Mouse (Mus musculus): ENCODE measurements around the gene 2310039H08Rik. TPM values are rescaled to one million over a fixed set of nuclear protein-coding genes. Genes with fewer than 3 reads are reported as not detected.
"Not testable (repeated sequence)": the region's sequence is repeated elsewhere in the genome, so short reads cannot be mapped to it uniquely, and the experiment has no call there.

Gene 2310039H08Rik
- polyA plus RNA-seq, 1 experiment: 65.3 TPM

- TF ChIP-seq CTCF (IDR thresholded peaks at IDR 0.05; ENCODE audit: insufficient read depth, low read length) (no peak), POLR2A (IDR thresholded peaks at IDR 0.05; ENCODE audit: borderline replicate concordance, extremely low read depth, low read depth, low read length) (no peak)
- WGBS: 4% methylated on average over 5 of the region's 5 CpGs
- no peak for DNase-seq
Measured at GRCm38 (mm10) chr17:46772038-46772403, 414 bp upstream of the 2310039H08Rik start.

GRCm38 (mm10) chr17:46773278-46774130, 1.1 kb downstream of the 2310039H08Rik start:
- TF ChIP-seq CTCF (IDR thresholded peaks at IDR 0.05; ENCODE audit: insufficient read depth, low read length): no peak
- no peak for TF ChIP-seq POLR2A (IDR thresholded peaks at IDR 0.05; ENCODE audit: borderline replicate concordance, extremely low read depth, low read depth, low read length)
- no peak for DNase-seq
- Histone ChIP-seq H3K4me1 (ENCODE audit: control insufficient read depth, insufficient read depth, low read length) (peaks cover 2% of the 10 kb centered on the region; the same call in 1 of the 2 replicates), H3K4me3 (replicated peaks; ENCODE audit: extremely low read depth, low read depth, low read length) (peak overlapping the region; percentile 96)
- WGBS: 6% methylated on average over 20 of the region's 20 CpGs

More at GRCm38 (mm10) chr17:46772038-46772403, 414 bp upstream of the 2310039H08Rik start:
- peak overlapping the region; percentile 96 for H3K4me3 ChIP-seq (replicated peaks; ENCODE audit: extremely low read depth, low read depth, low read length)
- peaks cover 2% of the 10 kb centered on the region; the same call in 1 of the 2 replicates for H3K4me1 ChIP-seq (ENCODE audit: control insufficient read depth, insufficient read depth, low read length)

GRCm38 (mm10) chr17:46774131-46774472, 1.7 kb downstream of the 2310039H08Rik start:
- Histone ChIP-seq H3K4me3 (replicated peaks; ENCODE audit: extremely low read depth, low read depth, low read length) (no peak overlapping the region), H3K4me1 (ENCODE audit: control insufficient read depth, insufficient read depth, low read length) (peaks cover 2% of the 10 kb centered on the region; the same call in 1 of the 2 replicates)
- 50% methylated on average over 2 of the region's 2 CpGs for WGBS
- no peak for TF ChIP-seq CTCF (IDR thresholded peaks at IDR 0.05; ENCODE audit: insufficient read depth, low read length)
- TF ChIP-seq POLR2A (IDR thresholded peaks at IDR 0.05; ENCODE audit: borderline replicate concordance, extremely low read depth, low read depth, low read length): no peak
- DNase-seq: no peak

- Histone ChIP-seq H3K4me3 (replicated peaks; ENCODE audit: extremely low read depth, low read depth, low read length) (no peak overlapping the region), H3K4me1 (ENCODE audit: control insufficient read depth, insufficient read depth, low read length) (peaks cover 2% of the 10 kb centered on the region; the same call in 1 of the 2 replicates)
- 91% methylated on average over 9 of the region's 9 CpGs for WGBS
- TF ChIP-seq CTCF (IDR thresholded peaks at IDR 0.05; ENCODE audit: insufficient read depth, low read length) (no peak), POLR2A (IDR thresholded peaks at IDR 0.05; ENCODE audit: borderline replicate concordance, extremely low read depth, low read depth, low read length) (no peak)
- no peak for DNase-seq
Measured at GRCm38 (mm10) chr17:46775070-46775469, 2.6 kb downstream of the 2310039H08Rik start.

- H3K4me3 ChIP-seq (replicated peaks; ENCODE audit: extremely low read depth, low read depth, low read length): no peak overlapping the region
- WGBS: 64% methylated on average over 3 of the region's 3 CpGs
- no peak for TF ChIP-seq CTCF (IDR thresholded peaks at IDR 0.05; ENCODE audit: insufficient read depth, low read length)
- TF ChIP-seq POLR2A (IDR thresholded peaks at IDR 0.05; ENCODE audit: borderline replicate concordance, extremely low read depth, low read depth, low read length): no peak
- DNase-seq: no peak
- peaks cover 2% of the 10 kb centered on the region; the same call in 1 of the 2 replicates for H3K4me1 ChIP-seq (ENCODE audit: control insufficient read depth, insufficient read depth, low read length)
Measured at GRCm38 (mm10) chr17:46776087-46776486, 3.7 kb downstream of the 2310039H08Rik start.

- WGBS: 1% methylated on average over 11 of the region's 11 CpGs
- TF ChIP-seq POLR2A (IDR thresholded peaks at IDR 0.05; ENCODE audit: borderline replicate concordance, extremely low read depth, low read depth, low read length) (no peak), CTCF (IDR thresholded peaks at IDR 0.05; ENCODE audit: insufficient read depth, low read length) (no peak)
- no peak for DNase-seq
- H3K4me3 ChIP-seq (replicated peaks; ENCODE audit: extremely low read depth, low read depth, low read length): peak overlapping the region; percentile 84
- peaks cover 2% of the 10 kb centered on the region; the same call in 1 of the 2 replicates for H3K4me1 ChIP-seq (ENCODE audit: control insufficient read depth, insufficient read depth, low read length)
Measured at GRCm38 (mm10) chr17:46781876-46782275, 9.4 kb downstream of the 2310039H08Rik start.

- peak; percentile 87 for DNase-seq
- H3K4me1 ChIP-seq (ENCODE audit: control insufficient read depth, insufficient read depth, low read length): peaks cover 2% of the 10 kb centered on the region; the same call in 1 of the 2 replicates
- H3K4me3 ChIP-seq (replicated peaks; ENCODE audit: extremely low read depth, low read depth, low read length): peak within 1 kb of the TSS; percentile 84
- TF ChIP-seq CTCF (IDR thresholded peaks at IDR 0.05; ENCODE audit: insufficient read depth, low read length): peak; percentile 46
- peak; percentile 92; the same call in 1 of the 2 replicates for TF ChIP-seq POLR2A (IDR thresholded peaks at IDR 0.05; ENCODE audit: borderline replicate concordance, extremely low read depth, low read depth, low read length)
- WGBS: under 1% methylated on average over 44 of the region's 44 CpGs
Measured at GRCm38 (mm10) chr17:46782341-46783221, 10.1 kb downstream of the 2310039H08Rik start, which contains the start of gene Rpl7l1. Rpl7l1 (minus strand) TSS chr17:46782672.

GRCm38 (mm10) chr17:46783222-46783565, 10.8 kb downstream of the 2310039H08Rik start:
- no peak for TF ChIP-seq POLR2A (IDR thresholded peaks at IDR 0.05; ENCODE audit: borderline replicate concordance, extremely low read depth, low read depth, low read length)
- TF ChIP-seq CTCF (IDR thresholded peaks at IDR 0.05; ENCODE audit: insufficient read depth, low read length): no peak
- 81% methylated on average over 2 of the region's 2 CpGs for WGBS
- DNase-seq: no peak
- H3K4me3 ChIP-seq (replicated peaks; ENCODE audit: extremely low read depth, low read depth, low read length): no peak overlapping the region
- peaks cover 2% of the 10 kb centered on the region; the same call in 1 of the 2 replicates for H3K4me1 ChIP-seq (ENCODE audit: control insufficient read depth, insufficient read depth, low read length)

- WGBS: 88% methylated on average over 5 of the region's 5 CpGs
- no peak for DNase-seq
- no peak for TF ChIP-seq CTCF (IDR thresholded peaks at IDR 0.05; ENCODE audit: insufficient read depth, low read length)
- Histone ChIP-seq H3K4me1 (ENCODE audit: control insufficient read depth, insufficient read depth, low read length) (no peaks in the 10 kb centered on the region), H3K4me3 (replicated peaks; ENCODE audit: extremely low read depth, low read depth, low read length) (no peak overlapping the region)
Measured at GRCm38 (mm10) chr17:46786952-46787351, 14.5 kb downstream of the 2310039H08Rik start.

GRCm38 (mm10) chr17:46787974-46788373, 15.5 kb downstream of the 2310039H08Rik start:
- not testable (repeated sequence) for H3K4me1 ChIP-seq (ENCODE audit: control insufficient read depth, insufficient read depth, low read length); DNase-seq; H3K4me3 ChIP-seq (replicated peaks; ENCODE audit: extremely low read depth, low read depth, low read length)
- 75% methylated on average over 2 of the region's 2 CpGs for WGBS
